Mouse (Mus musculus) left cerebral cortex, adult 2 months (tissue): Measurements from ENCODE around the gene Gdf7. TPM values are rescaled to one million over a fixed set of nuclear protein-coding genes. Genes with fewer than 3 reads are reported as not detected.

Source experiments
- DNase-seq, 2 experiments: peaks; one replicate each; pipeline ENCODE4 v3.0.0; 2021 to 2022; ENCODE audit warnings: low spot score in 2 of 2, mixed read lengths in 1 of 2; ENCODE audit errors: extremely low spot score in 1 of 2
- H3K27ac ChIP-seq: fragments of 200-600 bp; 2 replicates; pipeline ENCODE4 v1.8.1; 2022
- H3K4me3 ChIP-seq: fragments of 200-600 bp; 2 replicates; pipeline ENCODE4 v1.8.1; 2022
- CTCF ChIP-seq: fragments of 200-600 bp; IDR thresholded peaks from 2 replicates; pipeline ENCODE4 v1.8.1; 2022; ENCODE audit warnings: antibody characterized with exemption, mild to moderate bottlenecking, moderate library complexity
- intact Hi-C: fragments of 180-260 bp; cut with DNase I; formaldehyde crosslinking; loops from one replicate; pipeline ENCODE4 v1.15.1; 2025
- total RNA-seq, 2 experiments: library from RNA; stranded (reverse); gene quantifications; 2 replicates each; pipeline ENCODE4 v1.2.3; 2021

Gene Gdf7
- total RNA-seq, 2 experiments from 2014 or later: 0.66 to 1.1 TPM

GRCm38 (mm10) chr12:8291157-8291853, 10.4 kb downstream of the Gdf7 start:
- DNase-seq: no peak
- H3K27ac ChIP-seq: 0 out of 2 replicates have a peak overlapping the region, but pooled peaks have one; percentile 40
- intact Hi-C loops: no loop called here
- peak overlapping the region; percentile 45 for H3K4me3 ChIP-seq
- no peak for TF ChIP-seq CTCF

GRCm38 (mm10) chr12:8289499-8289898, 12.3 kb downstream of the Gdf7 start:
- intact Hi-C loops: no loop called here
- no peak for DNase-seq
- no peak for TF ChIP-seq CTCF
- Histone ChIP-seq H3K4me3 (no peak overlapping the region), H3K27ac (no peak overlapping the region)

- no peak for TF ChIP-seq CTCF
- intact Hi-C loops: no loop called here
- H3K27ac ChIP-seq: no peak overlapping the region
- no peak for DNase-seq
- no peak overlapping the region for H3K4me3 ChIP-seq
These were observed 12.7 kb downstream of the Gdf7 start for GRCm38 (mm10) chr12:8289099-8289498.

GRCm38 (mm10) chr12:8287970-8288369, 13.8 kb downstream of the Gdf7 start:
- no peak for DNase-seq
- intact Hi-C loops: no loop called here
- TF ChIP-seq CTCF: no peak; the same call in 1 of the 2 replicates
- no peak overlapping the region for H3K4me3 ChIP-seq
- H3K27ac ChIP-seq: no peak overlapping the region

- no peak for DNase-seq
- intact Hi-C loops: no loop called here
- H3K4me3 ChIP-seq: no peak overlapping the region
- no peak overlapping the region for H3K27ac ChIP-seq
- no peak for TF ChIP-seq CTCF
These were observed 20.3 kb downstream of the Gdf7 start for GRCm38 (mm10) chr12:8281225-8282017.

- no peak overlapping the region for H3K4me3 ChIP-seq
- no peak for DNase-seq
- intact Hi-C loops: no loop called here
- no peak overlapping the region for H3K27ac ChIP-seq
- no peak for TF ChIP-seq CTCF
These were observed 26.3 kb downstream of the Gdf7 start for GRCm38 (mm10) chr12:8275424-8275823.

GRCm38 (mm10) chr12:8273471-8274171, 28.1 kb downstream of the Gdf7 start:
- no peak overlapping the region for H3K27ac ChIP-seq
- no peak for DNase-seq
- H3K4me3 ChIP-seq: no peak overlapping the region
- TF ChIP-seq CTCF: no peak
- intact Hi-C loops: no loop called here

GRCm38 (mm10) chr12:8271405-8271804, 30.3 kb downstream of the Gdf7 start:
- no peak for TF ChIP-seq CTCF
- intact Hi-C loops: no loop called here
- no peak overlapping the region for H3K27ac ChIP-seq
- no peak overlapping the region for H3K4me3 ChIP-seq
- no peak for DNase-seq

GRCm38 (mm10) chr12:8269627-8270026, 32.1 kb downstream of the Gdf7 start:
- no peak for DNase-seq
- Histone ChIP-seq H3K27ac (no peak overlapping the region), H3K4me3 (no peak overlapping the region)
- intact Hi-C loops: no loop called here
- no peak for TF ChIP-seq CTCF

- DNase-seq: no peak
- TF ChIP-seq CTCF: no peak
- no peak overlapping the region for H3K4me3 ChIP-seq
- H3K27ac ChIP-seq: no peak overlapping the region
- intact Hi-C loops: no loop called here
These were observed 35.4 kb downstream of the Gdf7 start for GRCm38 (mm10) chr12:8266311-8266710.

- intact Hi-C loops: no loop called here
- no peak for DNase-seq
- Histone ChIP-seq H3K27ac (no peak overlapping the region), H3K4me3 (no peak overlapping the region)
- no peak for TF ChIP-seq CTCF
These were observed 41.5 kb downstream of the Gdf7 start for GRCm38 (mm10) chr12:8260297-8260696.

Other genes starting within 250 kb of the Gdf7 start
- gene Ldah, start 93.8 kb downstream of the Gdf7 start, total RNA-seq: 10 to 100 TPM; 33.1 to 33.8 TPM
- 10 to 100 TPM; 11.8 to 12.7 TPM for gene Hs1bp3, start 11.5 kb upstream of the Gdf7 start, total RNA-seq
- gene Rhob, start 198.1 kb upstream of the Gdf7 start, total RNA-seq: 100 to 1,000 TPM; 283 to 310 TPM